Mouse (Mus musculus) c-Kit-positive CD71-positive TER-119-negative erythroid progenitor cells, embryonic 14.5 days (primary cell): Measurements from ENCODE around the gene Tex101.
A peak's percentile ranks its signal among the peaks of the same experiment; 100 is the strongest.
"Not testable (repeated sequence)": the region's sequence is repeated elsewhere in the genome, so short reads cannot be mapped to it uniquely, and the experiment has no call there.

ENCODE experiments used
- DNase-seq: peaks from one replicate; pipeline ENCODE4 v3.0.0-alpha.2; 2013; ENCODE audit warnings: low read depth

Tex101 gene

DNA sequence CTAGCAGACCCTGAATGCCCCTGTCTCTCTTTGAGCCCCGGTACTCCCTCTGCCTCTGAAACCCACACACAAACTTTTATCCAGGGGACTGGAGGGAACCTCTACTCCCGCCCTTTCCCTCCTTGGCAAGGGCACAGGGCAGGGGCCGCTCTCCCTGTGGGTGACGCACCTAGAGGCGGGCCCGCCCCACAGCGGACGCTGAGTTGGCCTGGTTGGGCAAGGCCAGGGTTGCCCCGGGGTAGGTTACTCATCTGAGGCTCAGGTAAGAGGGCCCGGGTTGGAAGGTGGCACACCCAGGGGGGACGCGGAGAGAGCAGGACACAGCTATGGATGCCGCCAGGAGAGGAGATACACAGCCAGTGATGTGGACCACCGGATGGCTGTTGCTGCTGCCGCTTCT, 40.2 kb downstream of the Tex101 start, which contains the start of gene Lypd3:
Gene Lypd3 (plus strand): TSS at position 287 of the 400 bp plus-strand sequence.
- no peak for DNase-seq

DNA sequence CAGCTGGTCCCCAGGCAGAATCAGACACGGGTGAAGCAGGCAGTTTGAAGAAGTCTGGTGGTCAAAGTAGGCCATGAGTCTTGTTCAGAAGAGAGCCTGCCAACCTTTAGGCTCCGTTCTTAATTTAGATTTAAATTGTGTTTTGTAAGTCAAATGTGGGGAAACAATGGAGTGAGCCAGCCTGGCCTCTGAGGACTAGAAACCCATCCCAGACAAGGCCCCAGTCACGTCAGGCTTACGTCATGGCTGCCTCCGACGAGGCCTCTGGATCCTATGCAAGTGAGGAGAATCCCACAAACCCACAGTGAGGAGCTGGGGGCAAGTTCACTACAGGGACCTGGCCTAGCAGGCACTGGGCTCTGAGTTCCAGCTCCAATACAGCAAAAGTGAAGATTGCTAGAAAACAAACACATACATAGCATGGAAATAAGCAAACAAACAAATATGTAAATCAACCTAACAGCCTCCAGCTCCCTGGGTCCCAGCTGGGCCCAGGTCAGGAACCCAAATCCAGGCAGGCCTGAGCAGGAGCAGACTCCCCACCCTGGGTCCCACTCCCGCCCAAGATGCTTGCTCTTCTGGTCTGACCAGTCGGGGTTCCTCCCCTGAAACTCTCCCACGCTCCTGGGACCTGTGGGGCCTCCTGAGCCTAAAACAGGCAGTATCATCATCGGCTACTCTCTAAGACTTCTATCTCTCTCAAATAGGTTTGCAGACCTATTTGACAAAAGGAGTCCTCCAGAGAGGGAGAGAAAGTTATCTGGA, 46.2 kb downstream of the Tex101 start:
- no peak for DNase-seq

DNA sequence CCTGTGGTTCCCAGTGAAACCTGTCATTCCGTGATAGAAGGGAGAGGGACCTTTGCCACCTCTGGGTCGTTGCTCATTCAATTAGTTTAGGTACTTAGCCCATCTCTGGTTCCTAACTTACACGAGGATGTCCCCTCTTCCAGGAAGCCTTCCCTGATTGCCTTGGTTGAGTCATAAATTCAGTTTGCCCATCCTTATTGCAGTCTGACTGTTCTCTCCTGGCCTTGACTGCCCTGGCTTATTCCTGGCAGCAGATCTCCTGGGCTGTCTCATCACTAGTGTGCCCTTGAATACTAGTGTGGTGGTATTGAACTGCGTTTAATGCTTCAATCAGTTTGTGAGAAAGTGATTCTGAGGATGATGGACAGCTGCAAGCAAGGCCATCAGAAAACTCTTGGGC, 46.8 kb downstream of the Tex101 start:
- no peak for DNase-seq

DNA sequence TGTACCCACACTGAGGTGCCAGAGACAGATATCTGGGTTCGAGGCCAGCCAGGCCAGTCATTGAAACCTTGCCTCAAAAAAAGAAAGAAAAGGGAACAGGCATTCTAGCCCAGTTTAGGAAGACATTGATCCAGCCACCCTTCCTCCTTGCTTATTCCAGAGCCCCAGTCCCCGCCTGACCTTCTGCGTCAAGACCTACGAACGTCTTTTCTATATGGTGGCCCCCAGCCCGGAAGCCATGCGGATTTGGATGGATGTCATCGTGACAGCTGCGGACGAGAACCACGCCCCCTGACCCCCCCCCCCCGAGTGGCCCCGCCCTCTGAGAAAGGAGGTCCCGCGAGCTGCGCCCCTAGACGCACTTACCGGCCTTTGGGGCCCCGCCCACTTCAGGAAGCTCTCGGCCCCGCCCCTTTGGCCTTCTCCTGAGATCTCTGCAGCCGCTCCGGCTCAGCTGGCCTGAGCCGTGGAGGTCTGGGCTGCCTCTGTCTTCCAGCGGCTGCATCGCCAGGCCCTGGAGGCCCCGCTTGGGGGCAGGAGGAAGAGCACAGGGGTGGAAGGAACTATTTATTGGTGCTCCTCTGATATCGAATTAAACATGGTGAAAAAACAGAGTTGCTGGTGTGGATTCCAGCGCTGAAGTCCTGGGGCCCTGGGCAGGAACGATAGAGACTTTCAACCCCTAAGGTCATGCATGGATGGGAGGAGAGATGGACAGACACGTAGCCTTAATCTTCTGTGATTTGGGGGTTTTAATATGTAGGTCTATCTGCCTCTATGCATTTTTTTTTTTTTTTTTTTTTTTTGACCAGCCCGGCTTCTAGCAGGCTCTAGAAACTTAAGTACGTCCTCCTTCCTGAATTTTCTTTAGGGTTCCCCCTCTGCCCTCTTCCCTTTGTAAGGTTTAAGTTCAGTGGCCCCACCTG, 47.5 kb downstream of the Tex101 start:
- peak; percentile 76 for DNase-seq

DNA sequence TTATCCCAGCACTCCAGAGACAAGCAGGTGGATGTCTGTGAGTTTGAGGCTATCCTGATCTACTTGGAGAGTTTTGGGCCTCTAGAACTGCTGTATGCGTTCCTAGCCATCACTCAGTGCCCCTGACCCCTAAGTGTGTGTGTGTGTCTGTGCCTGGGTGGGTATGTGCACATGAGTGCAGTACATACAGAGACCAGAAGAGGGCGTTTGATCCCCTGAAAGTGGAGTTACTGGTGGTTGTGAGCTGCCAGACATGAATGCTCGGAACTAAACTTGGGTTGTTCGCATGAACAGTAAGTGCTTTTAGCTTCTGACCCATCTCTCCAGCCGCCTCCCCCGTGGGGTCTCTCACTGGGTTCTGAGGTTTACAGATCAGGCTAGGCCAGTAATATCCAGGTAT, 53.5 kb downstream of the Tex101 start:
- DNase-seq: no peak

DNA sequence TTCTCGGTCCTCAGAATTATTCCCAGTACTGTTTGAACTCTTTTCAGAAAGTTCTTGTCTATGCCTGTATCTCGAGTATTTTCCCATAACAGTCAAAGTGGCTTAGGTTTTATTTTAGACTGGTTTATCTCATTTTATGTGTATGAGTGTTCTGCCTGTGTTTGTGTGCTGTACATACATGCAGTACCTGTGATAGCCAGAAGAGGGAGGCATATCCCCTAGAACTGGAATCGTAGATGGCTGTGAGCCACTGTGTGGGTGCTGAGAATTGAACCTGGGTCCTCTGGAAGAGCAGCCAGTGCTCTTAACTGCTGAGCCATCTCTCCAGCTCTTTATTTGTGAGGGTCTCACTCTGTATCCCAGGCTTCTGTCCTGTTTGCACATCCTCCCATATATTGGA, 55.3 kb downstream of the Tex101 start:
- no peak for DNase-seq

DNA sequence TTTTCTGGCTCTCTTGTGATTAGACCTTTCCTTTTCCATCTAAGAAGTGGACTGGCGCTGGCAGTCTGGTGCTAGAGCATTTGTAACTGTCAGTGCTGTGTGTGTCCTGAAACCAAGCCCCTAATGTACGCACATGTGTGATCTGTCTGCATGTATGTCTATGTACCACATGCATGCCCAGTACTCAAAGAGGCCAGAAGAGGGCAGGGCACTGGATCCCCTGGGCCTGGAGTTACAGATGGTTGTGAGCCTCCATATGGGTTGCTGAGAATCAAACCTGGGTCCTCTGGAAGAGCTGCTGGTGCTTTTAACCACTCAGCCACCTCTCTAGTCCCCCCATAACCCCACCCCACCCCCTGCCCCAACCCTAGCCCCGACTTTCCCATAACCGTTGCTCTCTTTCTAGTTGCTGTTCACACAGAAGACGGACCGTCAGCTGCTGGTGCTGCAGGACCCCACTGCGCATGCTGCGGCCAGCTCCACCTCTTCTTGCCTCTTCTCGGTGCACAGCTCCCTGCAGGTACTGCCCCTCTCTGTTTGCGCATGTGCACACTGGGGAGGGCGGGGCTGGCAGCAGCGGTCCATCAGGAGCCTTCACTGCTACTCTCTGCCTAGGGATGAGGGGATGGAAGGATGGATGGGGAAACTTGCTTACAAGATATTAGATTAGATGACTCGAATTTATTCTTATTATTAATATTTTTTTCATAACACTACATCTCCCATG, 56.6 kb downstream of the Tex101 start:
- DNase-seq: no peak

DNA sequence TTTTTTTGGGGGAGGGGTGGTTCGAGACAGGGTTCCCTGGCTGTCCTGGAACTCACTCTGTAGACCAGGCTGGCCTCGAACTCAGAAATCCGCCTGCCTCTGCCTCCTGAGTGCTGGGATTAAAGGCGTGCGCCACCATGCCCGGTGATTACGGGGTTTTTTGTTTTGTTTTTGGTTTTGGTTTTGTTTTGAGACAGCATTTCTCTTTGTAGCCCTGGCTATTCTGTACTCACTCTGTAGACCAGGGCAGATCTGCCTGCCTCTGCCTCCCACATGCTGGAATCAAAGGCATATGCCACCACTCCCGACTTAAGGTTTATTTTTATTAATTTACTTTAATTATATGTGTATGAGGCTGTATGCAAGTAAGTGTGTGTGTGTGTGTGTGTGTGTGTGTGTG, 58.1 kb downstream of the Tex101 start:
- not testable (repeated sequence) for DNase-seq
